Mouse (Mus musculus) heart, adult 8-10 months (tissue): ENCODE results near the gene Kat2b. TPM values are rescaled to one million over a fixed set of nuclear protein-coding genes. Genes with fewer than 3 reads are reported as not detected.
"Not testable (repeated sequence)": the region's sequence is repeated elsewhere in the genome, so short reads cannot be mapped to it uniquely, and the experiment has no call there.

Experiments
- DNase-seq: peaks from one replicate; pipeline ENCODE4 v3.0.0; 2022; ENCODE audit warnings: low spot score
- total RNA-seq, 4 experiments: library from RNA; stranded (reverse); gene quantifications; 2 replicates each; pipeline ENCODE4 v1.2.4; 2022

The Kat2b gene
- total RNA-seq, 4 experiments from 2014 or later: 78.8 to 106 (median 88.9) TPM

DNA sequence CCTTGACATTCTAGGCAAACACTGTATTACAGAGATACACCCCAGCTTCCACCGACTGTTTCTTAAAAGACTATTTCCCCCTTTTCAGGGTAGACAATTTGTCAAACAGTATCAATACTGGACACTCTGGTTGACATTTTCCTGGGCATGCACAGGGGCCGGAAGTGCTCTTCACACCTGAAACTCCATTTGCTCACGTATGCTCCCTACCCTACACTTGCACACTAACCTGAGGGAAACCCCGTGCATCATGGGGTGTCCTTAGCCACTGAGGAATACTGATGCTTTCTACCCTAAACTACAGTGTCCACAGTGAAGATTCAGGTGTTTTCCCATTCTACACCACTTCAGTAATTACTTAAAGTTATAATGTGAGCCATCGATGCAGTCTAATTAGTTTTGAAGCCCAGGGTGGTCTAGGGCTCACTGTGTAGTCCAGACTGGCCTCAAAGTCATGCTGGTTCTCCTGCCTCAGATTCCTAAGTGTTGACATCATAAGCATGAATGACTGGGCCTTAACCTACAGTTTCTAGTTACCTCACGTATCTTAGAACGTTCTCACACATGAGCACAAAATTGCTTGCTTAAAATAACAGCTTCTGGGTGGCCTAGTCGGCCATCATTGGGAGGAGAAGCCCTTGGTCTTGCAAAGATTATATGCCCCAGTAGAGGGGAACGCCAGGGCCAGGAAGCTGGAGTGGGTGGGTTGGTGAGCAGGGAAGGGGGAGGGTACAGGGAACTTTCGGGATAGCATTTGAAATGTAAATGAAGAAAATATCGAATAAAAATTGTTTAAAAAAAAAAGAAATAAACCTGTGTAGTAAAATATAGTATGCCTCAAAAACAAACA is 30.5 kb downstream of the Kat2b start:
- DNase-seq: no peak

DNA sequence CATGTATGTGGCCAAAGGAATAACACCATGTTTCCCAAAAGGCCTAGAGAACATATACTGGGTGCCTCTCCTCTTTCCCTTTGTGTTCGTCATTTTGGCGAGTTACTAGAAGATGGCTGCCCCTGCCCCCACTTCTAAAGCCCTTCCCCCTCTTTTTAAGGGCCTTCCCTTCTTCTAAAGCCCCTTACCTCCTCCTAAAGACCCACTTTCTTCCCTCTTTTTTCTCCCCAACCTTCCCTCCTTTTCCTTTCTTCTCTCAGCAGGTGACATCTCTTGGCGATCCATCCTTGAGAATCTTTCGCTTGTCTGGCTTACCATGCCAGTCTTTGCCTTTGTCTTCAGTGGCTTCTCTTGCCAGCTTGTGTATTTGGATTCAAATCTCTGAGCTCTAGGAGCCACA is 31.9 kb downstream of the Kat2b start:
- DNase-seq: no peak

DNA sequence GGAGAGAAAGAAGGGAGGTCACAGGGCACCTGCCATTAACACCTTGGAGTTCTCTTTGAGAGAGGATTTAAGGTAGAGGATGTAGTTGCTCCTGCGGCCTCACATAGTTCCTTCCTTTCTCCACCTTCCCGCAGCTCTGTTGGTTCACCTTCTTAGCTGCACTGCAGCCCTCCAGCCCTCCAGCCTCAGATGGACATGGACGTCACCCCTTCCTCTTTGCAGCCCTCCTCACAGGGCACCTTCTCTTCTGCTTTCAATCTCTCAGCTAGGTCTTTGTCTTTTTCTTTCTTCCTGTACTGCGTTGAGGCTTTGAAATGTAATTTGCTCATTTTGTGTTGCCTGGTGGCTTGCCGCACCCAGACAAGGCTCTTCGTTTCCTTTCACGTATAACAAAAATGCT is 36.6 kb downstream of the Kat2b start:
- DNase-seq: not testable (repeated sequence)

DNA sequence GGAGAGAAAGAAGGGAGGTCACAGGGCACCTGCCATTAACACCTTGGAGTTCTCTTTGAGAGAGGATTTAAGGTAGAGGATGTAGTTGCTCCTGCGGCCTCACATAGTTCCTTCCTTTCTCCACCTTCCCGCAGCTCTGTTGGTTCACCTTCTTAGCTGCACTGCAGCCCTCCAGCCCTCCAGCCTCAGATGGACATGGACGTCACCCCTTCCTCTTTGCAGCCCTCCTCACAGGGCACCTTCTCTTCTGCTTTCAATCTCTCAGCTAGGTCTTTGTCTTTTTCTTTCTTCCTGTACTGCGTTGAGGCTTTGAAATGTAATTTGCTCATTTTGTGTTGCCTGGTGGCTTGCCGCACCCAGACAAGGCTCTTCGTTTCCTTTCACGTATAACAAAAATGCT is 39.4 kb downstream of the Kat2b start:
- DNase-seq: not testable (repeated sequence)

DNA sequence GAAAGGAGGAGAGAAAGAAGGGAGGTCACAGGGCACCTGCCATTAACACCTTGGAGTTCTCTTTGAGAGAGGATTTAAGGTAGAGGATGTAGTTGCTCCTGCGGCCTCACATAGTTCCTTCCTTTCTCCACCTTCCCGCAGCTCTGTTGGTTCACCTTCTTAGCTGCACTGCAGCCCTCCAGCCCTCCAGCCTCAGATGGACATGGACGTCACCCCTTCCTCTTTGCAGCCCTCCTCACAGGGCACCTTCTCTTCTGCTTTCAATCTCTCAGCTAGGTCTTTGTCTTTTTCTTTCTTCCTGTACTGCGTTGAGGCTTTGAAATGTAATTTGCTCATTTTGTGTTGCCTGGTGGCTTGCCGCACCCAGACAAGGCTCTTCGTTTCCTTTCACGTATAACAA is 42.3 kb downstream of the Kat2b start:
- not testable (repeated sequence) for DNase-seq

DNA sequence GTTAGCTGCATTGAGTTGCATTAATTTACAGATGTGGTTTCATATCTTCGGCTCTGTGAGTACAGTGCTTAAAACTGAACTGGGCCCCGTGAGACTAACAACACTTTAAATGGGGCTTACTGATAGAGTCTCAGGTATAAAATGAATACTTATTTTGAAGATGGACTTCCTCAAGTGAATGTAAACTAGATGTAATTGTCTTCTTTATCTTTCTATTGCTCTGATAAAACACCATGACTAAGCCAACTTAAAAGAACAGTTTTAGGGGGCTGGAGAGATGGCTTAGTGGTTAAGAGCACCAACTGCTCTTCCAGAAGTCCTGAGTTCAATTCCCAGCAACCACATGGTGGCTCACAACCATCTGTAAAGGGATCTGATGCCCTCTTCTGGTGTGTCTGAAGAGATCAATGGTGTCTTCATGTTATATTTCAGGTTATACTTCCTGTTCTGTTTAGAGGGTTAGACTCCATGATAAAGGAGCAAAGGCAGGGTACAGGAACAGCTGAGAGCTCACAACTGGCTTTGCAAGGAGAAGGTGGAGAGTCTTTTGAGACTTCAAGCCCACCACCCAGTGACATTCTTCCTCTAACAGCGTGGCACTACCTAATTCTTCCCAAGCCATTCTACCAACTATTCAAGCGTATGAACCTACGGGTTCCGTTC is 50.8 kb downstream of the Kat2b start:
- DNase-seq: no peak

DNA sequence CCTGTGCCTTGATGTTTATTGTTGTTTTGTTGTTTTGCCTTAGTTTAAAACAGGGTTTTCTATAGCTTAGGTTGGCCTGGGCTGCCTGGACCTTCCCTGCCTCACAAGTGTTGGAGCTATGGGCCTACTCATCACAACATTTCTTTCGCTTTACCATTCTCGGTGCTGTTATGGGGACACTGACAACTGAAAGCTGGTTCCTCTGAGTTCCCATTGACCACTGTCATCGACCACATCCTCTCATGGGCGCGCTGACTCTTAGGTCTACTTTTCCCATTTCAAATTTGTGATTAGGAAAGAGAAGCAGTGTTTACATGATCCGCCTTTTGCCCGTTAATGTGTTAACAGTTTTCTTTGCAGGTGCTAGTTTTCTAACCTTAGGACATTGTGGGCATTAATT is 51.7 kb downstream of the Kat2b start:
- DNase-seq: no peak

DNA sequence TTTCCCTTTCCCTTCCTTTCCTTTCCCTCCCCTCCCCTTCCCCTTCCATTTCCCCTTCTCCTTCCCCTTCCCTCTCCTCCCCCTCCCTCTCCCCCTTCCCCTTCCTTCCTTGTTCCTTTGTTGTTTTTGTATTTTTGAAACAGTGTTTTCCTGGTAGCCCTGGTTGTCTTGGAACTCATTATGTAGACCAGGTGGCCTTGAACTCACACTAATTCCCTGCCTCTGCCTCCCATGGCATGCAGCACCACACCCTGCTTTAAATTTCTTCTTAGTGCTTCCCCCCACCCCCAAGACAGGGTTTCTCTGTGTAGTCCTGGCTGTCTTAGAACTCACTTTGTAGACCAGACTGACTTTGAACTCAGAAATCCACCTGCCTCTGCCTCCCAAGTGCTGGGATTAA is 52.7 kb downstream of the Kat2b start:
- DNase-seq: no peak

DNA sequence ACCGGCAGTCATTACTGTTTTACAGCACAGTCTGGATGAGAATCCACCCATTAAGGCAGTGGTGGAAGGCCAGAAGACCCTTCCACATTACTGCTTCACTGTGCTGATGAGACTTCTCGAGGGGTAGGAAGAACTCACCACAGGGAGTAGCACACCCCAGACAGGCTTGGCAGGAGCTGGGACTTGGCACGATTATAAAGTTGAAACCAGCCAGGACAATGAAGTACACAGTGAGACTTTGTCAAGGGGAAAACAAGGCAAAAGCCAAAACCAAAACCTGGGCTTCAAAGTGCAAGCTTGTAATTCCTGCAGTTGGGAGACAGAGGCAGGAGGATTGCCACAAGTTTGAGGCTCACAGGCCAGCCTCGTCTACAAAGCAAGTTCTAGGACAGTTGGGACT is 54.0 kb downstream of the Kat2b start:
- no peak for DNase-seq

DNA sequence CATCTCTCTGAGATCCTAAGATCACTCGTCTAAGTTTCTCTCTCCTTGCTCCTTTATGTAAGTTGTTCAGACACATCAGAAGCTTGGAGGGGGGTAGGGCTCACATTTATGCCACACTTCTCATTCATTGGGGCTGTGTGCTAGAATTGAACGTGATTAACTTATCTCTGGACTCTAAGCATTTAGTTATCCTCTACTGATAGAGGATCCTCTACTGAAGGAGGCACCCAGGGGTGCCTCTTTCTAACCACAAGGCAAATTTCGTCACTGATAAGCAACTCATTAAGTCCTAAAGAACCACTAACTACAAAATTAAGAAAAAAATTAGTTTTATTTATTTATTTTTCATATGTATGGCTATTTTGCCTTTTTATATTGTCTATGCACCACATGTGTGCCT is 55.5 kb downstream of the Kat2b start:
- DNase-seq: no peak

DNA sequence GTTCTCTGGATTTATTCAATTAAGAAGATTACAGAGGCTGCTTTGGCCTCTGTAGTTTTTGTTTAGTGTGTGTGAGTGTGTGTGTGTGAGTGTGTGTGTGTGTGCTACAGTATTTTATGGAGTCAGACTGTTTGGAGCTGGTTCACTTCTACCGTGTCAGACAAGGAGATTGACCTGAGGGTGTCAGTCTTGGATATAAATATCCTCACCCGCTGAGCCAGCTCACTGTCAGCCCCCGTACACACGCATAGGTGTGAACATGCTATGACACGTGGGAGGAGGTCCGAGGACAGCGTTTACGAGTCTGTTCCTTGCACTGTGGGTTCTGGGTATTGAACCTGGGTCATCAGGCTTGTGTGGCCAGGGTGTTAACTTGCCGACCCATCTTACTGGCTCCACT is 57.1 kb downstream of the Kat2b start:
- DNase-seq: no peak

DNA sequence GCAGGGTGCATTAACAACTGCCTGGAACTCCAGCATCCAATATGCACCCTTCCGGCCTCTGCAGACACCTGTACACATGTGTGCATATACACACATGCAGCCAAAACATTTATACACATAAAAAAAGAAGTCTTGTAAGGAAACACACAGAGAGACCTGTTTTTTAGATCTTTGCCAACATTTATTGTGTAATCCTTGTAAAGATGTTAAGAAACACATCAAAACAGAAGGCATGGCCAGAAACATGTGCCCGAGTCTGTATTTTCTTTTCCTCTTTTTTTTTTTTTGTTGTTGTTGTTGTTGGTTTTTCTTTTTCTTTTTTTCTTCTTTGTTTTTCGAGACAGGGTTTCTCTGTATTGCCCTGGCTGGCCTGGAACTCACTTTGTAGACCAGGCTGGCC is 59.5 kb downstream of the Kat2b start:
- DNase-seq: no peak

DNA sequence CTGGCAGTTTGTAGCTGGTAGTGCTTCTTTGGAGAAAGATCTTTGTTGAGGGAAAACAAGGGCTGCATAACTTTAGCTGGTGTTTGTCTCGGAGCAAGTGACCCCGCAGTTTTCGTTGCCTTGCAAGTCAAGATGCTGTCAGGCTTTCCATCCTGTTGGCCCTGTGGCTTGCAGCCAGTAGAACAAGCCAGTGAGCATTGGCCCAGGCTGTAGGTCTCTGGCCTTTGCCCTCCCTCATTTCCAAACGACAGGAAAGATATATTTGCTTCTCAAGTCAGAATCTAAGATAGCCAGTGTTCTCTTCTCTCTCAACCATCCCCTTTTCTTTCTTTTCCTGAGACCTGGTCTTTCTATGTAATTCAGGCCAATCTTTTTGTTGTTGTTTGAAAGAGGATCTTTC is 60.8 kb downstream of the Kat2b start:
- DNase-seq: no peak

DNA sequence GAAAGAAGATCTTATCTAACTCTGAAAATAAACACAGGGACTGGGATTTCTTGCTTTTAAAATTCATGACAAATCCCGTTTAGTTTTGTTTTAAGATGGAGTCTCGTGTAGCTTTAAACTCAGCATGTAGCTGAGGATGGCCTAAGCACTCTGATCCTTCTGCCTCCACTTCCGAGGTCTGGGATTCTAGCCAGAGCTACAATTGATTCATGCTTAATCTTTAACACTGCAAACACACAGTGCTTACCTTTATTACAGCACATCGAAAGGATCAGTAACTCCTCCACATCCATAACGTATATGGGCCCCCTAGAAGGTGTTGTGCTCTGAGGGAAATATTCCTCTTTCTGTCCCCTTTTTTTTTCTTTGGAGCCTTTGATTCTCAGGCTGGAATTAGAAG is 61.5 kb downstream of the Kat2b start:
- no peak for DNase-seq

DNA sequence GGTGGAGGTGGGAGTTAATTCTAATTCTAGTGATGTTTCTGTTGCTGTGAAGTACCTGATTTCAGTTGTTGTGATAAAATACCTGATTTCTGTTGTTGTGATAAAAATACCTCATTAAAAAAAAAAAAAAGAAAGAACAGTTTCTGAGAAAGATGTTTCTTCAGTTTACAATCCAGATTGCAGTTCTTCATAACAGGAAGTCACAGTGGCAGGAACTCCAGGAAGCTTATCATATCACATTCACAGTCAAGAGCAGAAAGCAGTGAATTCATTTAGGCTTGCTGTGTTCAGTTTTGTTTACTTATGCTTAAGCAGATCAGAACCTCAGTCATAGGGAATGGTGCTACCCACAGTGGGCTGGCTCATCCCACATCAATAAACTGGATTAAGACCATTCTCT is 64.7 kb downstream of the Kat2b start:
- no peak for DNase-seq

DNA sequence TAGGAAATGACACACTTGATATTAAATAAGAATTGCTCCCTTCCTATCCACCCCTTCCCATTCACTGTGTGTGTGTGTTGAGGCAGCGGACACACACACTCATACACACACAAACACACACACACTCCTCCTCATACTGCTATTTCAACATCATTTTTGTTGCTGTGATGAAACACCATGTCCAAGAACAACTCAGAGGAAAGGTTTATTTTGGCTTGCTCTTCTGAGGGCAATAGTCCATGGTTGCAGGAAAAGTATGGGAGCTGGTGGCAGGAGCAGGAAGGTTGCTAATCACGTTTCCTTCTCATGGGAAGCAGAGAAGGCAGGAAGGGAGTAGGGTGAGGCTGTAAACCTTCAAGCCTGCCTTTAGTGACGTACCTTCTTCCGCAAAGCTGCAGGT is 76.7 kb downstream of the Kat2b start:
- no peak for DNase-seq

DNA sequence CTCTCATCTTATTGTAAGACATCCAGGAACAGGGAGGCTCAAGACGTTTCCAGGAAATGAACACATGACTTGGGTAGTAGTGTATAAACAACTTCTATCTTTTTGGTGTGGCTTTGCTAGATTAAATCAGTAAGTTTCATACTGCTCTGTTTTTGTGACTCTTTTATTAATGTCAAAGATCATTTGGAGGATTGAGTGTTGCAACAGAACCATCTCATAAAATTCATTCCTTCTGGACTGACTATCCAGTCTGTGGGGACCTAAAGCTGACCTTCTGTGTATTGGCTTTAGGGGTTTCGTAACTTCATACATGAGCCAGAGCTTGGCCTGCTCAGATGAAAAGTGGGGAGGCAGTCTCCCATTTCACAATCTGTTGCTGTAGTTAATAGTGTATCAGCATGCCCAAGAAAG is 83.6 kb downstream of the Kat2b start:
- peak; percentile 48 for DNase-seq

DNA sequence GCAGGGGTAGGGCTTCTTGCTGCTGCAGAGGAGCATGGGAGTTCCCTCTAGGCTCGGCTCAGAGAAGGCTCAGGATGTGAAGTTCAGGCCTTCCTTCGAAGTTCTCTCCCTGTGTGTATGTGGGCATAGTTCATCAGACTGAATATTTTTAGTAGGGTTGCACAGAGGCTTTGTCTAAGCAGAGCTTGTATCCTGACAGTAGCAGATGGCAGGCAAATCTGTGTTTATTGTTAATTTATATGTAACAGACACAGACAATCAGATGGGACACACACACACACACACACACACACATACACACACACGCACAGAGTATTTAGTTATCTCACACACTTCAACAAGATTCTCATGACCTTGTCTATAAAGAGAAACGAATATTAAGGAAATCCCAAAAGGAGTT is 87.9 kb downstream of the Kat2b start:
- DNase-seq: no peak

DNA sequence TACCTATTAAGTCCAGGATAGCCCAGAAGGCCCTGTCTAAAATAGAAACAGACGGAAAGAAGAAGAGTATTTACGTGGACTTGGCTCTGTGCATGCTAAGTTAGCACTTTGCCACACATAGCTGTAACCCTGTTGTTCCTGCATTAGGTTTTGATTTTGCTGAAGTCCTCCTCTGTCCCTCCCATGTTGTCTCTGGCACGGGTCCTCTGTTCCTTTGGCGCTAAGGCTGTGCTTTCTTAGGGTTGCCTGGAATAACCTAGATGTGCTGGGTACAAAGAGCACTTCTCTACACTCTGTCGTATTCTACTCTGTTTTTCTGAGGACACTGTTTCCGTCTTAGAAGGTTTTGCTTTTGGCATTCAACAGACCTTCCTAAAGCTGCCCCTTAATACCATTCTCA is 88.4 kb downstream of the Kat2b start:
- DNase-seq: no peak

DNA sequence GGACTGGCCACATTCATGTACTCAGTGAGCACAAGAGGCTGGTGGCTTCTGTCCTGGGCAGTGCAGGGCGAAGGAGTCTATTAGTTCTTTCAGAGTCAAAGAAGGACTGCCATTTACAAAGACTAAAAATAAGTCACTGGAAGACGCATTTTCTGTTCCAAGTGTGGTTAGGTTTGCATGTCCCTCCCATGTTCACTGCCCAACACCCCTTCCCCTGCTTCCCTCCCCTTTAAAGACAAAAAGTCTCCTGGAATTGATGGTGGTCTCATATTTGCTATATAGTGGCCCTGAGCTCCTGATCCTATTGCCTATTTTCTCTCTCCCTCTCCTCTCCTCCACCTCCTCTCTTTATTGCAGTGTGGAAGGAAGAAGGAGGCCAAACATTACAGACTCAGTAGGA is 89.3 kb downstream of the Kat2b start:
- DNase-seq: no peak

DNA sequence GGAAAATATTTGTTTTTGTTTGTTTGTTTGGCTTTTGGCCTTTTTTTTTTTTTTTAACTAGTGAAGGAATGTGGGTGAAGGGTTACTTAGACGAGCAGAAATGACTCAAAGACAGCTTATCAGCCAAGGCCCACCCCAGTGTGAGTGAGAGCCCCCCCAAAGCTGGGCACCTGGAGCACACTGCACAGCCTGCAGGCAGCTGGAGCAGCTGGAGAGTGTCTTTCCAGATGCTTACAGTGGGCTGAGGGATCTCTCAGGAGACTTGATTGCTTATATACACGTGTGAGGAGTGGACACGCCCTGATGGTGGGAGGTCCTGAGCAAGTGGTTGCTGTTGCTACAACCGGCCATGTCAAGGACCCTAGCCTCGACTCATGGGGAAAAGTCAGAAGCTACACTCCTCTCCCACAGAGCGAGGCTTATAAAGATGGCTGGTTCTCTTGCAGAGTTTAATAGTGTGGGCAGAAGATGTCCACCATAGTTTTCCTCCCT is 89.8 kb downstream of the Kat2b start:
- no peak for DNase-seq

DNA sequence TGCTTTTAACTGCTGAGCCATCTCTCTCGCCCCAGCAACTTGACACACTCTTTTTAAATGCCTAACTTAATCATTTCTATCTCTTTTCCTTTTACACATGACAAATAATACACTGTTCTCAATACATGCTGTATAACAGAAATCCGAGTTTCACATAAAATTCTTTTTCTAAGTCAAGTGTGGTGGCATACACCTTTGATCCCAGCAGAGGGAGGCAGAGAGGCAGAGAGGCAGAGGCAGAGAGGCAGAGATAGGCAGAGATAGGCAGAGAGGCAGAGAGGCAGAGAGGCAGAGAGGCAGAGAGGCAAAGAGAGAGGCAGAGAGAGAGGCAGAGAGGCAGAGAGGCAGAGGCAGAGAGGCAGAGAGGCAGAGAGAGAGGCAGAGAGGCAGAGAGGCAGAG is 90.7 kb downstream of the Kat2b start:
- DNase-seq: not testable (repeated sequence)

DNA sequence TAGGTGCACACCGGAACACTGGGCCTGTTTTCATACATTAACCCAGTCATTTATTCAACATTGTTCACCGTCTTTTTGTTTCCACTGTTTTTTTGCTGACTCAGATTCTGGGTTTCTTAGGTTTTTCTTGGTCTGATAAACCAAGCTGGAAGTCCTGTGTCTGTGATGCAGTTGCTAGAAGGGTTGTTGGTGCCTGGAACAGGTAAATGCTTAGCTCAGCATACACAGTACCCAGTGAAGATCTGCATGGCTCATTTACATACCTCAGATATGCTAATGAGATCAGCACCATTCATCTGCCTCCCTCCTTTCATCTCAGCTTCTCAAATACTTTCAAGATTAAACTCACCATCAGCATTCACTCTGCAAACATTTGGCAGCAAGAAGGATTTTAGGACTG is 92.0 kb downstream of the Kat2b start:
- no peak for DNase-seq
